Mouse (Mus musculus) liver, adult 2 months (tissue): Measurements from ENCODE around the gene Ptgdr2.

ENCODE experiments used
- CTCF ChIP-seq: fragments of 200-500 bp; IDR thresholded peaks from 2 replicates; pipeline ENCODE4 v1.5.1; 2011; ENCODE audit warnings: low read depth, low read length, control low read depth
- POLR2A ChIP-seq: fragments of 200-500 bp; IDR thresholded peaks from 2 replicates; pipeline ENCODE4 v1.6.1; 2011; ENCODE audit warnings: low read length, control low read depth; ENCODE audit not compliant: insufficient read depth; ENCODE audit errors: extremely low read depth

DNA sequence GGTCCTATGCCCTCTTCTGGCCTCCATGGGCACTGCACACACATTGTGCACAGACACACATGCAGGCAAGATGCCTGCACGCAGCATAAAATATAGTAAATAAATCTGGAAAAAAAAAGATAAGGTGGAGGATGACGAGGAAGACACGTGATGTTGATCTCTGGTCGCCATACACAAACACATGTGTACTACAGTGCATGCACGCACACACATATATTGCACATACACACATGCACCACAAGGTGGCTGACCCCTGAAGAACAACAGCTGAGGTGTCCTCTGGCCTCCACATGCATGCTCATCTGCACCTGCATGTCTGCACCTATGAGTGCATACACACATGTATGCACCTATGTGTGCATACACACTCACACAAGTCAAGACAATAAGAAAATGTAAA, 883 bp upstream of the Ptgdr2 start:
- TF ChIP-seq CTCF (peak; percentile 8; the same call in 1 of the 2 replicates), POLR2A (no peak)
